Mouse (Mus musculus): ENCODE results near the gene Iqcg.
"Not testable (repeated sequence)": the region's sequence is repeated elsewhere in the genome, so short reads cannot be mapped to it uniquely, and the experiment has no call there.

The Iqcg gene

DNA sequence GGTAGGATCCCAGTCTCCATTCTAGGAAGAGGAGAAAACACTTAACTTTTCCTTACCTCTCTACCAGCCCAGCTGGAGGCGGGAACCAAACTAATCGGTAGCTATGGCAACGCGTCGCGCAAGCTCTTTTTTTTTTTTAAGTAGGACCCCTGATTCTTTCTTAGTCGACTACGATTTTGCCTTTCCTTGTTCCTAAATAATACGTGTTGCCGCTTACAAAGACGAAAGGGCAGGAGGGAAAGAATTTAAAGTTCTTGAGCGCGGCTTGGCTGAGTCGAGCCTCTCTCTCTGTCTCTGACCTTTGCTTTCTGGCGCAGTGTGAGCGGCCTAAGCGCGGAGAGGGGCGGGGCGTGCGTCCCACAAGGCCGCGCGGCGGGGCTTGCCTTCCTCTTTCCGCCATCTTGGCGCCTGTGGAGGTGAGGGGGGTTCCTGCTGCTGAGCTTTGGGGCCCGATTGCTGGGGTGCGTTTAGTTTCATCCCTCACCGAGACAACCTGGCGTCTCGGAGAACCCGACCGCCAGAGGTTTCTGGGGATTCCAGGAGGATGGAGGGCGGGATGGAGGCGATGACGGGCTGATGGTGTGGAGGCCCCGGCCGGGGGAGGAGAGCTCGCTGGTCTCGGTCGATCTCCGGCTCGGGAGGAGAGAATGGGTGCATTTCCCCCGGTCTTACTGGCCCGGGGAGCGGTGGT lies at the start of gene Iqcg, which contains the start of gene Rpl35a:
Gene Iqcg (minus strand): TSS at position 124 of the 691 bp plus-strand sequence.
Gene Rpl35a (plus strand): TSS at position 359 of the 691 bp plus-strand sequence.
- in situ Hi-C loops (cut with MboI, MseI) = no loop called here

DNA sequence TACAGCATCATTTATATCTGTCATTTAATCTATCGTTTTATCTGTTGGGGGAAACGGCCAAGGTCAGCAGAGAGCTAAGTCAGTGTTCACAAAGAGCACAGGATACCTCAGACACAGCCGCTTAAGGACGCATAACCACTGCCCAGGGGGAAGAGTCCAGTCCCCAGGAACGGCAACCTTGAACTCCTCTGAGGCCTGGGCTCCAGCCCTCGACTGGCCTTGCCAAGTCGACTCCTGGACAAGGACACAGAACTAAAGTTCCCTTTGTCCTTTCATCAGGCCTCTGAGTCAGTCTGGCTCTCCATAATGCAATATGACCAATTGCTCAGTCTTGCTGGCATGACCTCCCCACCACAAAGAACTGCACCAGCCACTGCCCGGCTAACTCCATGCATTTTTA lies 29.6 kb upstream of the Iqcg start:
- in situ Hi-C loops (cut with MboI, MseI) = no loop called here

DNA sequence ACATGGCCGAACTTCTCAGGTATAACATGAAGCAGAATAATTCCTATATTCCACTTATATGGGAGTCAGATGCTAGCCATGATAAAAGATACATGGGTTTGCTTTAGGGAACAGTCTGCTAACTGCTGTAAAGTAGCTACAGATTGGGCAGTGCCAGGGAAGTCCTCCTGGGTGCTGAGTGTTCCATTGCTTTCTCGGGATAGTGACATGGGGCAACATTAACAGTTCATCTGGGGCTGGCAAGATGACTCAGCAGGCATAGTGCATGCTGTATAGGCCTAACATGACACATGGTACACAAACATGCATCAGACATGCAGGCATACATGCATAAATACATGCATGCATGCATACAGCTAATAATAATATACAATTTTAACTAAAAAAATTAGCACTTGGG lies 28.0 kb upstream of the Iqcg start:
- in situ Hi-C loops (cut with MboI, MseI) = no loop called here

DNA sequence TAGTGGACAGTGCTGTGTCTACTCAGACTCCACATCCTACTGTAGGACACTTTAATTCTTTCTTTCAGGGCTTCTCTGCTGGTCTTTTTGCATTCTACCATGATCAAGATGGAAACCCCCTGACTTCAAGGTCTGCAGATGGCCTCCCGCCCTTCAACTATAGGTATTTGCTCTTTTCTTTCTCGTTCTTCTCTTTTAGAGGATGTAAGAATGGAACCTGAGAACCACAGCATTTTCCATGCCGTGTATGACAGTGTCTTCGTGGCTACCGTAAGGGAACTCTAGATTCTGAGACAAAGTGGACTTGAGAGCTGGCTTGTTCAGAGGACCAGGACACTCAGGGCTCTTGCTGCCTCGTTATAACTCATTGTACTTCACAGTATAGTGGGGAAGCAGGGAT lies 26.9 kb upstream of the Iqcg start:
- in situ Hi-C loops (cut with MboI, MseI) = no loop called here

DNA sequence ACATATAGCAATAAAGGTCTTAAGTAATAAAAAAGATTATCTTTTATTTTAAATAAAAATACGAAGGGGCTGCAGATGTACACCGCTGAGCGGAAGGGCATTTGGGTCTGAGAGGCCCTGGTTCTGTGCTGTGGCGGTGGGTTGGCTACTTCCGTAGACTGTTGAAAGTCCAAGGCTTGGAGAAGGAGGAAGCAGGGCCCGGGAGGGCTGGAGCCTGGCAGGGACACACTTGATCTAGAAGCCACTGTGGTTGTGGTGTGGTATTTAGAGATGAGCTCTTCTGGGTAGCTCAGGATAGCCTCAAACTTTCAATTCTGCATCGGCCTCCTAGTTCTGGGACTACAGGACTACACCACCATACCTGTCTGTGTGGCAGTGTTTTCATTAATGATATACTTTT lies 24.0 kb upstream of the Iqcg start:
- in situ Hi-C loops (cut with MboI, MseI) = no loop called here

DNA sequence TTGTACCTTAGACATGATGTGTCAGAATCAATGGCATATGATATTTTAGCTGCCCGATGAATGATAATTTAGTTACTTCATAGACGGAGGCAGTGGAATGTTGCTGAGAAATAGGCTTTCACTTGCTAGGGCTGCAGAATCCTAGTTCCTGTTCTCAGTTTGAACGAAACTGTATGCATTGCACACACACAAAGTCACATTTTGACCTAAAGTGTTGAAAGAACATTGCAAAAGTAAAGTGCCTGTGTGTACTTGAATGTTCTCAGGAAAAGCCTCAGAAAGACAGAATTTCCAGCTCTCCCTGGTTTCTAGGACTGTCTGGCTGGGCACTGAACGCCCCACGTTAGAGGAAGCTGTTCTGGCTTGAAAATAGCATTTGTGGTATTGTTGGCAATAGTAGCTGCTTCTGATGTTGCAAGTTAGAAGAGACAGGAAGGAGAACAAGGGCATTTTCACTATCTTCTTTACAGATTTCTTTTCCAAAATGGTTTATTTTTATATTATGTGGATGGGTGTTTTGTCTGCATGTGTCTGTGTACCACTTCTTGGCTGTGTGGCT lies 21.1 kb upstream of the Iqcg start:
- in situ Hi-C loops (cut with MboI, MseI) = no loop called here

DNA sequence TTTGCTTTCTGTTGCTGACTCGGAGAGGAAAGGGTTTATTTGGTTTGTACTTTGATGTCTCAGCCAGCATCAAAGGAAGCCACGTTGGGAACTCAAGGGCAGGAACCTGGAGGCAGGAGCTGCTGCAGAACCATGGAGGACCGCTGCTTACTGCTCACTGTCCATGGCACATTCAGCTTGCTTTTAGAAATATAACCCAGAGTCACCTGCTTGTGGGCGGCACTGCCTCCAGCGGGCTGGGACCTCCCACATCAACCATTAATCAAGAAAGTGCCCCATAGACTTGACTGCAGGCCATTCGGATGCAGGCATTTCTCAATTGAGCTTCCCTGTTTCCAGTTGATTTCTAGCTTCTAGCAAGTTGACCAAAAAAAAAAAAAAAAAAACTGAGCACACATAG lies 20.1 kb upstream of the Iqcg start:
- in situ Hi-C loops (cut with MboI, MseI) = no loop called here

DNA sequence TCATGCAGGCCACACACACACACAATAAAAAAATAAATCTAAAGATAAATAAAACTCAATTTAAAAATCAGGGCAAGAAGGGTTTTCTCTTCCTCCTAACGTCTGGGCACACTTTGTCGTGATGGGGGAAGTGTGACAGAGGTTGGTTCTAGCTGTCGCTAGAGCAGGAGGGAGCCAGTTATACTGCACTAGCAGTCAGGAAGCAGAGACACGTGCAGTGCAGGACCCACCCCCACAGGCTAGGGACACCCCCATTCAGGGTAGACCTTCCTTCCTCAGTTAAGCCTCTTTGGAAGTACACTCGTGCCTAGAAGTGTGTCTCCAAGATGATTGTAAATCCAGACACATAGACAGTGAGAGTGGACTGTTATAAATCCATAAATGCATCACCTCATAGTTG lies 18.9 kb upstream of the Iqcg start:
- in situ Hi-C loops (cut with MboI, MseI) = no loop called here

DNA sequence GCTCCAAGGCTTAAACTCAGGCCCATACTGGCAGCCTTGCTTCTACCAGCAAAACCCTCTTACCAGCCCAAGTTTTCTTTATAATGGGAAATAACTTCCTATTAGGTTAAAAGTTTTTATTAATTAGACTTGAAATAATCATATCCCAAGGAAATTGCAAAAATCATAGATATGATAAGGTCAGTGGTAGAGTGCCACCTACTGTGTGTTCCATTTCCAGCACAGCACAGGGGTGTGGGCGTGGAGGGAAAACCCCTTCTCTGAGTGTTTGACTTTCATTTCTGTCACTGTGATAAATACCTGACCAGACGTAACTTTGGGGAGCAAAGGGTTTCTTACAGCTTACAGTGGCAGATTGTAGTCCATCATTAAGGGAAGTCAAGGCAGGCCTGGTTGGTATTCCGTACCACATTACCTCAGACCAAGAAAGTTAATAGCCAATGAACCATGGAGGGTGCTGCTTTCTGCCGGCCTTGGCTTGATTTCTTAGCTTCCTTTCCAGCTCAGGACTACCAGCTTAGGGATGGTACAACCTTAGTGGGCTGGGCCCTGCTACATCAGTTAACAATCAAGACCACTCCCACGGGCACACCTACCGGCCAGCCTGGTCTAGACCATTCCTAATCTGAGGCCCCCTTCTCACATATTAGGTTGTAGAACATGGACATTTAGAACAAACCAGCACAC lies 17.0 kb upstream of the Iqcg start:
- in situ Hi-C loops (cut with MboI, MseI) = no loop called here

DNA sequence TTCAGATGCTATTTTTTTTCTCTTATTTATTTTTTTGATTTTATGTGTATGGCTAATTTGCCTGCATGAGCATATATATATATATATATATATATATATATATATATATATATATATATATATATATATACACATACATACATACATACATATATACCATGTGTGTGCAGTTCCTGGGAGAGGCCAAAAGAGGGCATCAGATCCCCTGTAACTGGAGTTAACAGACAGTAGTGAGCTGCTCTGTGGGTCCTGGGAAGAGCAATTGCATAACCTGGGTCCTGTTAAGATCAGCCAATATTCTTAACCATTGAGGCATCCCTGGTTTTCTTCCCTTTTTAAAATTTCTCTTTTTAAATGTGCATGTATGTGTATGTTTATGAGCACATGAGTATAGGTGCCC lies 14.9 kb upstream of the Iqcg start:
- in situ Hi-C loops (cut with MboI, MseI) = no loop called here

DNA sequence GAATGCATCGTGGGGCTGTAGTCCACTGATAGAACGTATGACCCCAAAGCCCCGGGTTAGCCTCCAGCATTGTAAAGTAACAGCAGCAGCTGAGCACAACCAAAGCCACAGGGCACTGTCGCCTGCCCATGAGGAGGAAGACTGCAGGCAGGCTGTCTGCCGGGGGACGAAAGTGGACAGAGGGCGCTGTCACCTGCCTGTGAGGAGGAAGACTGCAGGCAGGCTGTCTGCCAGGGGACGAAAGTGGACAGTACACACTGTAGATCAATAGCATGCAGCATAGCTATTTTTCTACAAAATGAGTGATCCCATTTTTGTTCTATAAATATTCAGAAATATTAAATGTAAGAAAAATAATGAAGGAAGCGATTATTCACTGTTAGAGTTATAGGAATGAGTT lies 8.6 kb upstream of the Iqcg start:
- in situ Hi-C loops (cut with MboI, MseI) = loop anchor here (10.0 kb wide), 1 partner anchor 1980 kb away; the partner anchor contains the start of gene Xxylt1

DNA sequence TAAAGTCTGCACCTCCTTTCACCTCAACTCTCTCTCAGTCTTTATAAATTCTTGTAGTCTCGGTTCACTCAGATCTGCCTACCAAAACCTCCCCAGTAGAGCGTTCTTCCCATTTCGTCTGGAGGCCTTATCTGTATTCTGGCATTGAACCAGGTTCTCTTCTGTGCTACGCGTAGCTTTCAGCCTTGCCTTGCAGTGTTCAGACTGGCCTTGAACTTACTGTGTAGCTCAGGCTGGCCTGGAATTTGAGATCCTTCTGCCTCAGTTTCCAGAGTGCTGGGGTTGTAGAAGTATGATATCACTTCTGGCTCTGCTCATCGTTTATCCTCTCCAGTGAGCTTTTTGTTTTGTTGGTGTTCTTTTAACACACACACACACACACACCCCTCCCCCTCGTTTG lies 7.2 kb upstream of the Iqcg start:
- in situ Hi-C loops (cut with MboI, MseI) = loop anchor here (10.0 kb wide), 1 partner anchor 1978 kb away; the partner anchor contains the start of gene Xxylt1

DNA sequence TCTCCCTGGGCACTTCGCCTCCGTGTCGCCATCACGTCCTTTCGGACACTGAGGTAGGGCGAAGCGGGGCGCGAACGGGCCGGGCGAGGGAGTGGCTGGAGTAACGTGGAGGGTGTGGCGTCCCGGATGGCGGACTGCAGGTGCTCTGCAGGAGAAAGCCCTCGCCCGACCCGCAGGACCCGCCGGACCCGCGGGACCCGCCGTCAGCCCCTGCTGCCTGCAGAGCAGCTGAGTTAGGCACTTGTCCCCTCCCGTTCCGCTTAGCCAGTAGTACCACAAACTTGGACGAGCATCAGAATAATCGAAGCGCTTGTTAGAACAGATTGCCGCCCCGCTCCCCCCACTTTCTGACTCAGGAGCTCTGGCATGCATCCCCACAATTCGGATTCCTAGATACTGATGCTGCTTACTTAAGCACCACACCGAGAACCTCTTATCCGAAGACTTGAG lies 6.7 kb upstream of the Iqcg start:
- in situ Hi-C loops (cut with MboI, MseI) = loop anchor here (10.0 kb wide), 1 partner anchor 1978 kb away; the partner anchor contains the start of gene Xxylt1

DNA sequence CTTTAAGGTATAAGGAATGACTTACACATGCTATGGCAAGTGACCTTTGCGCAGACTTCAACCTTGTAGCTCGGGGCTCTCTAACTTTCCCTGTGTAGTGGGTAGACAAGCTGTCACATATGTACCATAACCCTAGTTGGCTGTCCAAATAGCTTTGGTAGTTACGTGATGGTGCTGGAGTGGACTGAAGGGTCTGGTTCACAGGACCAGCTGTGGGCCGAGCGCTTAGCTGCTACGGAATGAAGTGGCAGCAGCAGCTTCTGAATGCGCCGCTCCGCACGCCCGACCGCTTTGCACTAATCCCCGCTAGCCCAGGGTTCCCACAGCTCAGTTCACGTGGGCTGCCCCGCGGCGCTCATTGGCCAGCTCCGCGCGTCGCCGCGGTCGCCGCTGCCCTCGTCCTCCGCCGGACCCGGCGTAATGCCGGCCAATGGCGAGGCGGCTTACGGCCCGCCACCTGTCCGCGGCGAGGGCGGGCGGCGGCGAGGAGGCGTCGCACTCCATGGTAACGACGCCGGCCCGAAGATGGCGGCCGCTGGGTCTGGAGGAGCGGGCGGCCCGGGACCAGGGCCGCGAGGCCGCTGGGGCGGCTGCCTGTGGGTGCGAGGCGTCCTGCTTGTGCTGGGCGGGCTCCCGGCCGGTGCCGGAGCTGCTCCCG lies 6.1 kb upstream of the Iqcg start, which contains the start of gene Lmln:
Gene Lmln (plus strand): TSS at position 498 of the 658 bp plus-strand sequence.
- in situ Hi-C loops (cut with MboI, MseI) = loop anchor here (10.0 kb wide), 1 partner anchor 1977 kb away; the partner anchor contains the start of gene Xxylt1

DNA sequence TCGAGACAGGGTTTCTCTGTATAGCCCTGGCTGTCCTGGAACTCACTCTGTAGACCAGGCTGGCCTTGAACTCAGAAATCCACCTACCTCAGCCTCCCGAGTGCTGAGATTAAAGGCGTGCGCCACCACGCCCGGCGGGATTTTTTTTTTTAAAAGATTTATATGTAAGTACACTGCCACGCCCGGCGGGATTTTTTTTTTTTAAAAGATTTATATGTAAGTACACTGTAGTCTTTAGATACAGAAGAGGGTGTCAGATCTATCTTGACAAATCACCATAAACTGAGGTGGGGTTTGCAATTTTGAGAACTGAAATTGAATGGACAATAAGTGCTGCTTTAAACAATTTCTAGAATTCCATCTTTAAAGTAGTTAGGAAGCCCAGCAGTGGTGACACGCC lies 5.4 kb upstream of the Iqcg start:
- in situ Hi-C loops (cut with MboI, MseI) = loop anchor here (10.0 kb wide), 1 partner anchor 1977 kb away; the partner anchor contains the start of gene Xxylt1

DNA sequence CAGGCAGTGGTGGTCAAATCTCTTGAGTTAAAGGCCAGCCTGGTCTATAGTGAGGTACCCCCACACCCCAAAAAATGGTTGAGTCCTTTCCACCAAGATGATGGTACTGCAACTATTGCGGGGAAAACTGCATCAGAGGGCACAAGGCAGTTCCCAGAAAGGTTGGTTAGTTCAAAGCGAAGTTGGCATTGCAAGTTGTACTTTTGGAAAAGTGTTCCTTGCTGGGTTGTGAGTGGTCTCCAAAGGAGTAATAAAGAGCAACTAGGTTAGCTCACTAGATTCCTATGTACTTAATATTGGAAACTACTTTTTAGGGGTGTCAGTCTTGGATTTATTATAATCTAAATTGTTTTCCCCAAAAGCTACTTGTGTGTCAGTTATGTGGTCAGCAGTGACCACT lies 4.9 kb upstream of the Iqcg start:
- in situ Hi-C loops (cut with MboI, MseI) = loop anchor here (10.0 kb wide), 1 partner anchor 1976 kb away; the partner anchor contains the start of gene Xxylt1

DNA sequence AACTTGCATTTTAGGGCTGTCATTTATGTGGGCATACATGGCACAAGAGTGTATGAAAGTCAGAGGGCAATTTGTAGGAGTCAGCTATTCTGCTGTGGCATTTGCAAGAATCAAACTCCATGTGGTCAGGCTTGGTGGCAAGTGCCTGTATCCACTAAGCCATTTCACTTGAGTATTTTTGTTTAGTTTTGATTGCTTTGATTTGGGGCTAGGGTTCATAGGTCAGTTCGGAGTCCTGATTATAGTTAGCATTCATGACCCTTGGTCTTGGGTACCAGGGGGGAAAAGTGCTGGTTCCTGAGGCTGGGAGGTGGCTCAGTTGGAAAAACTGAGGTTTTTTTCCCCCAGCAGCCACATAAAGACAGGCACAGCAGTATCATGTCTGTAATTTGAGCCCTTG lies 3.5 kb upstream of the Iqcg start:
- in situ Hi-C loops (cut with MboI, MseI) = no loop called here

DNA sequence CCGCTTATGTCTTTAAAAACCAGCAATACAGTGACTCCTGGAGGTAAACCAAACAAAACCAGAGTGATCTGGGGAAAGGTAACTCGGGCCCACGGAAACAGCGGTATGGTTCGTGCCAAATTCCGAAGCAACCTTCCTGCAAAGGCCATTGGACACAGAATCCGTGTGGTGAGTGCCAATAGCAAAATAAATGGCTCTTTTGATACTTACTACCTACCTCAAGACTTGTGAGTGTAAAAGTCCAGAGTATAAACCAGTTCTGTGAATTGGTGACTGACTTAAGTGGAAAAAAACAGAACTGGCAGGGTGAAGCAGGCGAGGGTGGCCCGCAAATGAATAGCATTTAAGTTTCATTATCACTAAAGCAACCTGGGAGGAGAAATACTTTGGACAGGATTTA lies 2.6 kb upstream of the Iqcg start:
- in situ Hi-C loops (cut with MboI, MseI) = not testable (repeated sequence)

DNA sequence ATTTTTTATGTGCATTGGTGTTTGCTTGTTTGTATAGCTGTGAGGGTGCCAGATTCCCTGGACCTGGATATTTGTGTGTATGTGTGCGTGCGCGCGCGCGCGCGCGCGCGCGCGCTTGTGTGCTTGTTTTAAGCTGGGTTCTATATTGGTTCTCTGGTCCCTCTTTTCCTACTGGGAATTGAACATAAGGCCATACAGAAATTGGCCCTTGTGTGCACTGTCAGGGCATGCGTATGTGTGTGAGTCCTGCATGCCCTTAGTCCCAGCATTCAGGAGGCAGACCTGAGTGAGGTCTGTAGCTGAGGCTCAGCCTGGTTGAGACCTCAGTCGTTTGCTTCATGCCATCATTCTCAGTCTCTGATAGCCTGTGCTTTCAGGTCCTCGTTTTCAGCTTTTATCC lies 2.0 kb upstream of the Iqcg start:
- in situ Hi-C loops (cut with MboI, MseI) = no loop called here

DNA sequence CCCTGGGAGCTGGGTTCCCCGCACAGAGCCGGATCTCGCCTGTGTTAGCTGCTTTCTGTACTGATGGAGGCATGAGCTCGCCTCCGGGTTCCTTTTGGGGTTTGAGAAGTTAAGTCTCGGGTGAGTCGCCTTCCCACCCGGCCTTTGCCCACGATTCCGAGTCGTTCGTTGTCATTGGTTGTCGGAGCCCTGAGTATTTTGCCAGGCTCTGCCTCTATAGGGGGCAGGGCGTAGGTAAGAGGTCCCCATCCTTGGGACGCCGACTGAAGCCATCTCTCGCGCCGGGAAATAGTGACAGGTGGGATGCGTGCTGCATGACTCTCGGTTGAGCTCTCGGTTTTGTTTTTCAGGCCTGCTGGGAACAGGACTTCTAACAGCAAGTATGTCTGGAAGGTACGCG lies 768 bp upstream of the Iqcg start:
- in situ Hi-C loops (cut with MboI, MseI) = no loop called here

DNA sequence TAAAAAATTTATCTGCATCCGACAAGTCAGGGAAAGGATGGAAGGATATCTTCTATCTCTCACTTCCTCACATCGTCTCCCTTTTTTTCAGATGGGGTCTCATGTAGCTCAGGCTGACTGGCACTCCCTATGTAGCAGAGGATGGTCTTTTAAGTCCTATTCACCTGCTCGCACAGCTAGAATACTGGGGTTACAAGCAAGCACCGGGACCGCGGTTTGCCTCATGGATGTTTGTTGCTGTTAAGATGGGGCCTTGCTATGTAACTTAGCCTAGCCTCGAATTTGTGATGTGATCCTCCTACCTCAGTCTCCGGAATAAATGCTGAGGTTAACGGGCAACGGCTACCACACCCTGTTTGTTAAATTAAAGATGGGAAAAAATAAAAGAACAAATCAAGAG lies 363 bp downstream of the Iqcg start:
- in situ Hi-C loops (cut with MboI, MseI) = no loop called here

DNA sequence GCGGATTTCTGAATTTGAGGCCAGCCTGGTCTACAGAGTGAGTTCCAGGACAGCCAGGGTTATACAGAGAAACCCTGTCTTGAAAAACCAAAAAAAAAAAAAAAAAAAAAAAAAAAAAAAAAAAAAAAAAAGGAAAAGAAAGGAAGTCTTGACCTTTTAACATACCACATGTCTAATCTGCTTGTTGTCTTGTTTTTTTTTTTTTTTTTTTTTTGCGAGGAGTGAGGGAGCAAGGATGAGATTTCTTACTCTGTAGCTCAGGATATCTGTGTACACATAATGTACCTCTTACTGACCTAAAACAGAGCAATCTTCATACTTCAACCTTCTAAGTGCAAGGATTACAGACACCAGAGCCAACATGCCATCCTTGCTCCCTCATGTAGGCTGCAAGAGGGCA lies 1.1 kb downstream of the Iqcg start:
- in situ Hi-C loops (cut with MboI, MseI) = not testable (repeated sequence)

Measured in T-helper 1 cell (primary cell).